Mouse (Mus musculus) CH12F3 (cell line): Measurements from ENCODE around the gene Abca5.

Experiments
- in situ Hi-C: fragments of 300-500 bp; cut with MboI; formaldehyde crosslinking; loops from 2 replicates; pipeline ENCODE4 v1.14.3; 2020; ENCODE audit warnings: low sequenced_read_pairs

The Abca5 gene

DNA sequence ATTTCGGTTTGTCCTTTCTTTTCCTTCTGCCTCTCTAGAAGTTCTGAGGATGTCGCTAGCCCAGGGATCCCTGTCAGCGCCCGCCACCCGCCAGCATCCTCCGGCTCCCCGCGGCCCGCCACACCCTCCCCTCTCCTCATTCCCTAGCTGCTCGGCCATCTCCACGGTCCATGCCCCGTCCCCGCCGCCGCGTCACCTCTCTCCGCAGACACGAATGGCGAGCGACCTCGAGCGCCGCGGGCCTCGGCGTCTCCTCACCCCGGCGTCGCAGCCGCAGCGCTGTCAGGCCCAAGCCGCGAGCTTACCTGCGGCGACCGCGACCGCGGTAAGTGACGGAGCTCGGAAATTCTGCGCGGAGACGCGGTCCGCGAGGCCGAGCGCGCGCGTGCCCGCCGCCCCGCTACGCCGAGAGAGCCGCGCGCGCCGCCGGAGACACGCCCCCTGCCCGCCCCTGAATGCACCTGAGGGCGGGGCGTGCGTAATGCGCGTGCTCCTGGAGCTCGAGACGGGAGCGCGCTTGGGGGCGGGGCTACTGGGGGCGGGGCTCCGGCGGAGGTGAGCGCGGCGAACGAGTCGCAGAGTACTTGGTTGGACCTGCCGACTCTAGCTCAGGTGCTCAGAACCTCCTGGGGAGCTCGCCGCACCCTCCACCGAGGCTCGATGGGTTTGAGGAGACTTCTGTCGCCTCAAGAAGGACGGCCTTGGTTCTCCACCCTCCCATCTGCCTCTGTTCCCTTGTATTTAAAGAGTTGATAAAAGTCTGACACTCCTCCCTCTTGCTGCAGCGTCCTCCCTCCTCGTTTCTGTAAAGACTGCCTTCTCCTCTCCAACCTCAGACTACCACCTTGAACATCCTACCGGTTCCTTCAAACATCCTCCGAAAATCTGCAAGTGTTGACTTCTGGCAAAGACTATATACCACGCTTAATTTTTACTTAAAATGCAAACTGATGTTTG lies at the start of gene Abca5:
Abca5 (minus strand) TSS at position 428 of the 957 bp plus-strand sequence.
- in situ Hi-C loops = no loop called here

DNA sequence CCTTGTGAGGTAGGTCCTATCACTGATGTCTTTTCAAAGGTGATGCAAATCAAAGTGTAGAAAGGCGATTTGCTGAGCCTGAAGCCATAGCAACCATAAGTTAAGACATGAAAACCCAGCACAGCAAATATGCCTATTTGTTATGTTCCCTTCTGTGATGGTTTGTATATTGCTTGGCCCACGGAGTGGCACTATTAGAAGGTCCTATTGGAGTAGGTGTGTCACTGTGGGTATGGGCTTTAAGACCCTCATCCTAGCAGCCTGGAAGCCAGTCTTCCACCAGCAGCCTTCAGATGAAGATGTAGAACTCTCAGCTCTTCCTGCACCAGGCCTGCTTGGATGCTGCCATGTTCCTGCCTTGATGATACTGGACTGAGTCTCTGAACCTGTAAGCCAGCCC lies 48.0 kb upstream of the Abca5 start:
- in situ Hi-C loops = no loop called here

DNA sequence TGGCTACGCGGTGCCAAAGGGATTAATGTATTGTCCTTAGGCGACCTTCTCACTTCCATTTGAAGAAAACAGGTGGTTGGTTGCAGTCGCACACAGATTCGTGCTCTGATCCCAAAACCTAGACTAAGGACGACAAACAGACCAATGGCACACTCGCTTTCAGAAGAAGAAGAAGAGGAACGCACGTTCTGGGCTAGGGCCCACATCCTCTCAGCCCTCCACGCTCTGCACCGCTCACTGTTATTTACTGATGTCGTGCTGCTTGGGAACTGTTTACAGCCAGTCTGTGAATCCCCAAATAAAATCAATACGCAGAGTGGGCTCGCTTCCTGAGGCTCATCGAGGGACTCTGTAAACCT lies 42.8 kb upstream of the Abca5 start:
- in situ Hi-C loops = no loop called here

DNA sequence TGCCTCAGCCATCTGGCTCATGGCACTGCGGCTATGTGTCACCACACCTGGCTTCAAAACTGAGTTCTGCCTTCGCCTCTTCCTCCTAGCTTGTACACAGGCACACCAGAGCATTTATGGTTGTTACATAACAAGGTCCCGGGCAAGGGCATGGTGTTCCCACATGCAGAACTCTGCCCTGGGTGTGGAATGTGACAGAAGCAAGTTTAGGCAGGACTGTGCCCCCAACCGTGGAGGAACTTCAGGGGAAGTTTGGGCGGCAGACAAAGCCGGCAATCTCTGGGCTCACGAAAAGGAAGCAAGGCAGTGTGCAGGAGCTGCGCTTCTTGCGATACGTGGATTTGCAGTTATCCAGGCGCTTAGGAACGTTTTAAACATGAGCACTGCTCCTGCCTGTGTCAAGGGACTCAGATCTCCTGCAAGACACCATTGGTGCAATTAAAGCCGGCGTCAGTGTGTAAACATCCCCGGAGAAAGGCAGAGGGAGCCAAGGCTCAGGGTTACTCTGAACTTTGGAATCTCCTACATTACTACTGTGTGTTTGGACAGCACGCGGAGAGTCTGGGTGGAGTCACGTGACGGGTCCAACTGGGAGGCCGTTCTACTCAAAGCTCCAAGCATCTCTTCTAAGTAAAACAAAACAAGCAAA lies 42.3 kb upstream of the Abca5 start:
- in situ Hi-C loops = no loop called here

DNA sequence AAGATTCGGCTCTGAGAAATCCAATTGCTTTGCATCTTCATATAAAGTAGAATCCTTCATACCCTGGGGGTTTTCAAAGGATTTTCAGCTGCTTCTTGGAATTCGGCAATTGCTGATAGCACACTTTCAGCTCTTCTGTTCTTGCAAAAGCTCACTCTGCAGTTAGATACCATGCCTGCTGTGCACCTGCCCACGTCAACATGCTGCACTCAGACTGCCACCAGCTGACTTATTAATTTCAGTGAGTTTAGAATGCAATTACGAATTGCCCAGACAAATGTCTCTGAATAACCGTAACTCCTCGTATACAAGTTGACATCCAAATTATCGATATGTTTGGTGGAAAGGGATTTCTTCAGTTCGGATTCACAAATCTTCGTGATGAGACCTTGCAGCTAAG lies 36.5 kb upstream of the Abca5 start:
- in situ Hi-C loops = loop anchor here (25.0 kb wide), 2 partner anchors 663 to 1063 kb away; no protein-coding TSS in a partner anchor

DNA sequence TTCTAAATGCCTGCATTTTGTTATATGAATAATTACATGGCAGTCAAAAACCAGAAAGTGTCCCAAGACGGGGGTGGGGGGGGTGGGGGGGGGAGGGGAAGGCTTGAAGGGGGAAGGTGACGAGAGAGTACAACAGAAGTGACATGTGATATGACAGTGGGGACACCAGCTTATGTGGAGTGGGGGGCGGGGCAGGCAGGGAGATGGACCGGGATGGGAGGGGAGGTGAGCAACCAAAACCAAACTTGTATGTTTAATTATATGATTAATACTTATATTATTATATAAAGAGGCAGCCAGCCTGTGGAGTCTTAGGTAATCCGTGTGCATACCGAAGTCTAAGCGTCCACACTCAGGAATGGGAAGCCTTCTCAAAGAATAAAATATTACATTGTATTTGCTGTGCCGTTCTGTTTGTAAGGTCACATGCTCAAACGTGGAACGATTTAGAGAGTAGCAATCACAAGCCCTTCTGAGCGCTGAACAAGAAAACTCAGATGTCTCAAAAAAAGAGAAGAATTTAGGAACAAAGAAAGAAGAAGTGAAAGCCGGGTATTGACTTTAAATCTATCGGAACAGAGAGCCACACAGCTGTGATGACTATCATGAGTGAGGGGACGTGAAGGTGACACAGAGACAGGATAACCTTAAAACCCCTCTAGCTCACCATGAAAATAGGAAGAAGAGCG lies 34.9 kb upstream of the Abca5 start:
- in situ Hi-C loops = loop anchor here (25.0 kb wide), 2 partner anchors 665 to 1065 kb away; no protein-coding TSS in a partner anchor

DNA sequence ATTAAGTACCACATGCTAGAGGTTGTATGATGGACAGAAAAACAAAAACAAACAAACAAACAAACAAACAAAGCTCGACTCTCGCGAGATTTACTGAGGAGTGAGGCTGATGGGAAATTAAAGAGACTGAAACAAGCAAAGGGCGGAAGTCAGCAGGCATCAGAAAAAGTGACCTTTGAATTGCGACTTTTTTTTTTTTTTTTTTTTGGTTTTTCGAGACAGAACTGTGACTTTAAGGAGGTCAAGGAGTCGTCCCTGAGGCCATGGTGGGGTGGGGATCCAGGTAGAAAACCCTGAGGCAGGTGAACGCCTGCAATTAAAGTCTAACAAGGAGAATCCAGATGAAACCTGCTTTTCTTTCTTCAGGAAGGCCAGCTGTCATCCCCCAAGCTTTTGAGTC lies 34.3 kb upstream of the Abca5 start:
- in situ Hi-C loops = loop anchor here (25.0 kb wide), 2 partner anchors 665 to 1065 kb away; no protein-coding TSS in a partner anchor

DNA sequence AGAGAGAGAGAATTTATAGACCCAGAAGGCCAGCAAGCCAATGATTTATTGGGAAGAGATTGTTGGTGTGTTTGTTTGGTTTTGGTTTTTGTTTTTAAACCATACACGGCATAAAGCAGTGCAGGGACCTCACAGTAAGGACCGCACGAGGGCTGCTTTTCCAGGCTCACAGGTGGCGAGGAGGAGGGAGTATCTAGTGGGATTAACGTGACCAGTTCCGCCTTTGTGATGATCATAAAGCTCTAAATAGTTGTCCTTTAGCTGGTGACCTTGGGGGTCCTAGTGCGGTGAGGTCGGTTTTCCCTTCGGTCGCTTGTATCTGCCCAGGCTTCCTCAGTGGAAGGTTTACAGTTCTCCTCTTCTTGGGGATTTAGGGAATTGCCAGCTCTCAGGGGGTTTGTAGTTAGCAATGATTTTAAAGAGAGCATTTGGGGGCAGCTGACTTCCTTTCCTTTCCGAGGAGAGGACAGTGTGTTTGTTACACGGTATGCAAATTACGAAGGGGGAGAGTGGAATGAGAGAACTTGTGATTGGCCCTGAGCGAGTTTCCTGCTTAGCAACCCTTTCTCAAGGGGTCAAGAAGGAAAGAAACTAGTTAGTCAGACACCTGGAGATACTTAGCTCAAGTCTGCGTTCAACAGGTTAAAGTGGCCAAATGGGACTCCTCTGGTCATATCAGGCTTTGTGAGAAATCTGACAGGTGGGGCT lies 31.9 kb upstream of the Abca5 start:
- in situ Hi-C loops = loop anchor here (10.0 to 25.0 kb wide), 3 partner anchors 115 to 1068 kb away; no protein-coding TSS in a partner anchor

DNA sequence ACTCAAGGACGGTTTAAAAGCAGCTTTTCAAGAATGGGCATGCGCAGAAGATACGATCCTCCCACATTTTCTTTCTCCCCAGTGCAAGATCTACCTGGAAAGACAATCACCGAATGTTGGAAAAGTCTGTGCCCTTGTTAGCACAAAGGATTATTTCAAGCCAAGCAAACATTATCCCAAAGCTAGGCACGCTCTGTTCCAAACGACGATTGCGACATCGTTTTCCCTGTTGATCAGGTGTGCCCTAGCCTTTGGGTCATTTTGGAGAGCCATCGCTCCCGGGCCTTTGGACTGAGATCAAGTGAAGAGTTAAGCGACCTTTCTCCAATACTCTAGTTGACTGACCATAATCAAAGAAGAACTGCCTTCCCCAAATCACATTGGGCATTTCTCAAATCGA lies 30.1 kb upstream of the Abca5 start:
- in situ Hi-C loops = loop anchor here (10.0 to 25.0 kb wide), 3 partner anchors 117 to 1070 kb away; no protein-coding TSS in a partner anchor

DNA sequence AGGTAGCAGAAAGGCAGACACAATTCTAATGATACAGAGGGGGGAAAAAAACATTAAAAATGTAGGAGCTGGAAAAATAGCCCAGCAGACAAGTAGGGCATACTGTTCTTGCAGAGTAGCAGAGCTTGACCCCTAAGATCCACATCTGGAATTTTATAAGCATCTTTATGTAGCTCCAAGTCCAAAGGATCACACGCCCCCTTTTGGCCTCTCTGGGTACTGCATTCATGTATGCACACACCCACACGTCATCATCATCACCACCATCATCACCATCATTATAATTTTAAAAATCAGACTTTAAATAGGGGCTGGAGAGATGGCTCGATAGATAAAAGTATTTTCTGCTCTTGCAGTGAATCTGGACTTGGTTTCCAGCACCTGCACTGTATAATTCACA lies 29.4 kb upstream of the Abca5 start:
- in situ Hi-C loops = loop anchor here (10.0 to 25.0 kb wide), 3 partner anchors 118 to 1070 kb away; no protein-coding TSS in a partner anchor

DNA sequence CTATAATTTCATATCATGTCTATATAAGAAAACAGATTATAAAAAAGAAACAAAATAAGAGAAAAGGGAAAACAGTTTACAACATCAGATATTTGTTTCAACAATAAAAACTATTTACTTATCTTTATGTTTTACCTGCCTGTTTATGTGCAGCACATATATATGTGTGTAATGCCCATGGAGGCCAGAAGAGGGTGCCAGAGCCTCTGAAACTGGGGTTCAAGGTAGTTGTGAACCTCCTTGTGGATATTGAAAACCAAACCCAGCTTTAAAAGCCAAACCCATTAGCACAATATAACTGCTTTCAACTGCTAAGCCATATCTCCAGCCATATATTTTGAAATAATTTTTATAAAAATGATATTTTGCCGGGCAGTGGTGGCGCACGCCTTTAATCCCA lies 27.5 kb upstream of the Abca5 start:
- in situ Hi-C loops = loop anchor here (10.0 to 25.0 kb wide), 3 partner anchors 120 to 1072 kb away; no protein-coding TSS in a partner anchor

DNA sequence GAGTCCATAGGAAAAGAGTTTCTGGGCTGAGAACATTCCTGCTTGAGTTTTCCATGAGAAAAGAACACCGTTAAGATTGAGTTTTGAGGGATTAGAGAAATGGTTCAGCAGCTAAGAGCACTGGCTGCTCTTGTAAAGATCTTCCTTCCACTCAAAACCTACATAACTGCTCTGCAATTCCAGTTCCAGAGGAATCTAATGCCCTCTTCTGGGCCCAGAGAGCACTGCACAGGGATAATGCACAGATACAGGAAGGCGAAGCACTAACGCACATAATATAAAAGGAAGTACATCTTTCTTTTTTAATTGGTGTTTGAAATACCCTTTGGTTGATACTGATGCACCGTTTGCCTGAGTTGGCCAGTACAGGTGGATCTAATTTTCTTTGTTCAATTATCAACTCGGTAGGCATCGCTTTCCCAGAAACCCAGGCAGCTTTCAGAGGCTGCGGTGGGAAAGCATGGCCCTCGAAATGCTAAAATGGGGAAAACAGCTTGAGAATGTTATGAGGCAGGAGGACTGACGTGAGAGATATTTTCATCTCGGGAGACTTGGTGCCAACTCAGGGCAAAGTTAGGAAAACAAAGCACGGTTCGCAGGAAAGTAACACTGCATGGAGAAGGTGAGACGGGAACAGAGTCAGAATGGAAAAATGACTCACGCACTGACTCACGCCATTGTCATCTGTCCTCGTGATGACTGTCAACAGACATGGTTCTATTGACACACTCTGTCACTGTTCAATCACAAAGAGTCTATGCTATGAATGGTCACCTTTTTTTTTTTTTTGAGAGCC lies 20.4 kb upstream of the Abca5 start:
- in situ Hi-C loops = loop anchor here (25.0 kb wide), 2 partner anchors 679 to 1079 kb away; no protein-coding TSS in a partner anchor

DNA sequence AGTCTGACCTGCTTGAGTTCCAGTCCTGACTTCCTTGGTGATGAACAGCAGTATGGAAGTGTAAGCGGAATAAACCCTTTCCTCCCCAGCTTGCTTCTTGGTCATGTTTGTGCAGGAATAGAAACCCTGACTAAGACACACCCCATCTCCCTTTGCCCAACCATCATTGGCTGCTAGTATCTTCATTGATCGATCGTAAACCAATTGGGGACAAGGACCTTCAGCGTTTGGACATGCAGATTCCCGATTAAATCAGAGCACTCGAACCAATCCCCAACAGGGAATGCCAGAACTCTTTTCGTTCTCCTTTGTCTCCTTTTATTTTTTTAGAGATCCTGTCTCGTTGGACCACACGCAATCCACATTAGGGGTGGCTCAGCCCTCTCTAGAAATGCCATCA lies 17.6 kb upstream of the Abca5 start:
- in situ Hi-C loops = loop anchor here (25.0 kb wide), 2 partner anchors 682 to 1082 kb away; no protein-coding TSS in a partner anchor

DNA sequence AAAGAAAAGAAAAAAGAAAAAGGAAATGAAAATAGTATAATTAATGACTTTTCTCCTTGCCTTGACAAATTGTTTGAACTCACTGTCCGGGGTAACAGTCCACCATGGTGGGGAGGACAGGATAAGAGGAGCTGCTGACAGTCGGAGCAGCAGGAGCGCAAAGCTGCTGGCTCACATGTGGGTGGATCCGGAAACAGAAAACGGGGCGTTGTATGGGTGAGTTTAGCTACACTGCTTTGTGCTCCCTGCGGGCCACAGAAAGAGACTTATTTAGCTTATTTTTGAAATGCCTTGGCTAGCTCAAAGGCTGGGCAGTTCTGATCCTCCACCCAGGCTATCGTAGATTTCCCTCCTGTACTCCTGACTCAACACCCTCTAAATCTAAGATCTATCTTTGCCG lies 16.7 kb upstream of the Abca5 start:
- in situ Hi-C loops = loop anchor here (25.0 kb wide), 2 partner anchors 683 to 1083 kb away; no protein-coding TSS in a partner anchor

DNA sequence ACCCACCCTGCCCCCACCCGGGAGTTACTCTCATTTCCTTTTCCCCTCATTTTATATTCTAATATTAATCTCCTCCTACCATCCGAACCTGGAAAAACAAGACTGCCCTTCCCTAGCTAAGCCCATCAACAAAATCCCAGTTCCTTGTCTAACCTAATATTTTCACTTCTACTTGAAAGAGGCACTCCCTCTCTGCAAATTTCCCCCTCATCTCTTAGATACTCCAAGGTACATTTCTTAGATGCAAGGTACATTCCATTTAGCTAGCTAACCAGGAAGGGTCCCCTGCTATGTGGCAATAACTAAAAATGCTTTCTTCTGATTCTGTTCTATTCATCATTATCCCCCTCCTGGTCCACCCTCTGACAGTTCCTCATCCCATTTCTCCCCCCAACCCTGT lies 10.7 kb upstream of the Abca5 start:
- in situ Hi-C loops = no loop called here

DNA sequence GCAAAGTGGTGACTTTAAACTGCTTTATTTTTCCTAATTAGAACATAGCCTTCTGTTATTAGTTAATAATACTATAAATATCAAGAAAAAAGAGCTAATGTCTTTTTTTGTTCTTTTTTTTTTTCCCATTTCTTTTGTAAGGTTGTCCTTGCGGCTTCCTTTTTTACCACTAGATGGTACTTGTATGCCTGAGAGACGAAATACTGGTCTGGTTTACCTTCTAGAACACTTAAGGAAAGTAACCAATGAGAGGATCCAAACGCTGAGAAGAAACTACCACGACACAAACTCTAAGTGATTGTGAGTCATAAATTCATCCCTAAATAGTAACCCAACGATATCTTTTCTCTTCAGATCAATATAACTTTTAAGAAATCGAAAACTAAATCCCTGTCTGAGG lies 10.3 kb upstream of the Abca5 start:
- in situ Hi-C loops = no loop called here

DNA sequence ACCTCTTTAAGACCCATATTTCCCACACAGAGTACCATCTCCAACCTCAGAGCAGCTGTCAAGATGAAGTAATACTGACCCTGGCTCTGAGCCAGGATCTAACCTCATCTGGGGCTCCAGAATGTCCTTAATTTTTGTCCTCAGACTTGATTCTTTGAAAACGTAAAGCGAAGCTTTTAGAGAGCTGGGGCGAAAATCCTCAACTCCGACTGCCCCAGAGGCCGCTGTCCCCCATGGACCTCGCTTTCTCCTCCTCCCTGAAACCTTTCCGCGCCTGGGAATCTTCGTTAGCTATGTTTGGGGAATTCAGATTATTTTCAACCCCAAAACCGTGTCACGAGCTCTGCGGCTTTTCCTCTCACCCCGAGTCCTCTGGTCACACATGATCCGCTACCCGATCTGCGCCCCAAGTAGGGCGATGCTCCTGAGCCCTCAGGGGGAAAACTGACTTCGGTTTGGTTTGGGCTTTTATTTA lies 665 bp downstream of the Abca5 start:
- in situ Hi-C loops = no loop called here

DNA sequence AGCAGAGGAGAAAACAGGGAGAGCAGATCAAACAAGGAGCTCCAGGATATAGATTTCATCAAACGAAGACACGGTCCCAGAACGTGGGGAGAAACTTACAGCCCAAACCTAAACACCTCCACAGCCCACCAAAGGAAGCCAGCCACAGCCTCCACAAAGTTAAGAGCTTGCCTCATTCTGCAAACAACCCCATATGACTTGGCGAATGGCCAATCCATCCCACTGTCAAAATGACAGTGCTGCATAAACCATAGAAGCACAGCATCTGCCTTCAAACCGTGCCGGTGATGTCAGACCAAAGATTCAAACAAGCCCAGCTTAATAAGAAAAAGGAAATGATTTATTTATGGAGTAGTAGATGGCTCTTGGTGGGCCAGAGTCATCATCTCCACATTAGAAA lies 7.4 kb downstream of the Abca5 start:
- in situ Hi-C loops = no loop called here

DNA sequence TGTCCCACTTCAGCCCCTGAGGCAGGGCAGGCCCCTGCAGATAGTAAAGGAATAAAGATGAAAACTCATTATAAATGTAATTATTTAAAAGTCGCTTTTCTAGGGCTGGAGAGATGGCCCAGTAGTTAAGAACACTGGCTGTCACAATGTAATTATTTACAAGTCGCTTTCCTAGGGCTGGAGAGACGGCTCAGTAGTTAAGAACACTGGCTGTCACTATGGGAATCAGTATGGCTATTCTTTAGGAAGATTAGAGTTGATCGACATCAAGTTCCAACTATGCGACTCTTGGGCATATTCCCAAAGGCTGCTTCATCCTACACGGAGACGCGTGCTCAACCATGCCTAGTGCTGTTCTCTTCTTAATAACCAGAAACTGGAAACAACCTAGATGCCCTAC lies 15.2 kb downstream of the Abca5 start:
- in situ Hi-C loops = no loop called here
